Mouse (Mus musculus) ovary, postnatal 36 days (tissue): Measurements from ENCODE around the gene Klra5.
"Not testable (repeated sequence)": the region's sequence is repeated elsewhere in the genome, so short reads cannot be mapped to it uniquely, and the experiment has no call there.

Experiments used
- DNase-seq: peaks from one replicate; pipeline ENCODE4 v3.0.0; 2022; ENCODE audit warnings: low spot score, mixed read lengths

Klra5 gene

GRCm38 (mm10) chr6:129917476-129917946 is at the start of gene Klra5:
Gene Klra5 (minus strand): TSS chr6:129917650.
- DNase-seq, result not testable (repeated sequence)

GRCm38 (mm10) chr6:129916996-129917395 is 454 bp downstream of the Klra5 start:
- DNase-seq, result no peak

GRCm38 (mm10) chr6:129882525-129882924 is 34.9 kb downstream of the Klra5 start:
- no peak for DNase-seq

- DNase-seq, result no peak
Observed at GRCm38 (mm10) chr6:129876549-129876948, 40.9 kb downstream of the Klra5 start, which contains the start of gene Klra17. Gene Klra17 (minus strand): TSS chr6:129876672.

GRCm38 (mm10) chr6:129862349-129862748 is 55.1 kb downstream of the Klra5 start, which contains the start of gene Gm17631:
Gene Gm17631 (plus strand): TSS chr6:129862649.
- DNase-seq, result not testable (repeated sequence)
